Mouse (Mus musculus): ENCODE measurements around the gene Bsn.

Gene Bsn

DNA sequence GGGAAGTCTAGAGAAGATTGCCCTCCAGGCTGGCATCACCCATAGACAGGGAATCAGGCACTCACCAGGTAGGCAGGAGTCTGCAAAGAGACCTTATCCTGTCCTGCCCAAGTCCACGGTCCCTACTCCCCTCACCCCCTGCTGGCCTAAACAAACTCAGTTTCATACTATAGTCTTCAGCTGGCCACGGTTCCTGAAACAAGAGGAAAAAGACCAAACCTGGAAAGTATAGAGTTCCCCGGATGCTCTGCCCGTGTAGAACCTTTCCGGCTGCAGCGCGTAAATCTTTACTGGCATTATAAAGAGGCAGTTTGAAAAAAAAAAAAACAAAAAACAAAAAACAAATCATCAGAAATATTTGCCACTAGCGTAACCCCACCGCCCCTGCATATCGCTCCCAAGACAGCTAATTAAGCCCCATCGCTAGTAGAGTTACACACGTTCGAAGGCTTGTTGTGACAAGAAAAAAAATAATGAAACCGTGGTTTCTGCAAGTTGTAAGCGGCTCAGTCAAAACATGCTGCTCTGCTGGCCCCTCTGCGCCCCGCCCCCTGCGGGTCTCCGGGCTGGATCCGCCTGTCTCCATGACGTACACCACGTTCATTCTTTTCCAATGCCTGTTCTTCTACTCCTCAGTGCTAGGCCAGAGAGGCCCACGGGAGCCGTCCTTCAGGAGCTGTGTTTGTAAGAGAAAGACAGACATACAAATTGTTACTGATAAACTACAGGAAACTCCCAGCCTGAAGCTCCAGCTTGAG, 6.9 kb upstream of the Bsn start:
- DNase-seq, result no peak

GRCm38 (mm10) chr9:108196222-108196621, 6.0 kb upstream of the Bsn start:
- peak in 1 of 2 experiments; percentile 66 for DNase-seq

GRCm38 (mm10) chr9:108189488-108189786, 747 bp downstream of the Bsn start:
- no peak for DNase-seq

DNA sequence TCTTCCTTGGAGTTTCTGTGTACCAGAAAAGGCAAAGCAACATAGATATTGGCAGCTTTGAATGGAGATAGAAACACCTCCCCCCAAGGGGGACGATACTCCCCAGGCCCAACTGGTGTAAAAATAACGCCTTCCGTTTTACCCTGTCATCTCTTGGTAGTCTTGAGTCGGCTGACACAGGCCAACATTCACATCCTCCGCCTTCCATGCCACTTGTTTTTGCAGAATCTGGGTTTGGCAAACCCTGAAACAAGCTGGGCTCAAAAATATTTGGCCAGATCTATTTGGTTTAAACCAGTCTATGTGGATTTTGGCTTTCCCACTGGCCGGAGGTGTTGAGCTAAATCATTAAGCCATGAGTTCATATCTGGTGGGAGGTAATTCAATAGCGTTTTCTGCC, 1.2 kb downstream of the Bsn start:
- no peak for DNase-seq

DNA sequence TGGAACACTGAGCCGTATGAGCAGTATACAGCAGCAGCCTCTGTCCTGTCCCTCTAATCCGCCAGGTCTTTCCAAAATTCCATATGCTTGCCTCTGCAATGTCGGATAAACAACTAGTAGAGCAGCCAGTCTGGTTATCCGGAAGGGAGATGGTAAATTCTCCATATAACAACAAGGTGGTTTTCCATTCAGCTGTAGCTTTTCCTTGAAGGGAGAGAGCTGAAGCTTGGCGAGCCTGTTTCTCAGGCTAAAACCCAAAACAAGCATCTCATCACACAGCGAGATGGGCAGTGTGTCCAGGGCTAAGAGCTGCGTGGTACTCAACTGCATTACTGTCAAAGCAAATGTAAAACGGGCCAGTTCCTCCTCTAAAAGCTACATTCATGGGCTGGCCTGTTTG, 1.7 kb downstream of the Bsn start:
- no peak for DNase-seq

GRCm38 (mm10) chr9:108187616-108188015, 2.6 kb downstream of the Bsn start:
- no peak for DNase-seq

GRCm38 (mm10) chr9:108185786-108186185, 4.4 kb downstream of the Bsn start:
- no peak for DNase-seq

DNA sequence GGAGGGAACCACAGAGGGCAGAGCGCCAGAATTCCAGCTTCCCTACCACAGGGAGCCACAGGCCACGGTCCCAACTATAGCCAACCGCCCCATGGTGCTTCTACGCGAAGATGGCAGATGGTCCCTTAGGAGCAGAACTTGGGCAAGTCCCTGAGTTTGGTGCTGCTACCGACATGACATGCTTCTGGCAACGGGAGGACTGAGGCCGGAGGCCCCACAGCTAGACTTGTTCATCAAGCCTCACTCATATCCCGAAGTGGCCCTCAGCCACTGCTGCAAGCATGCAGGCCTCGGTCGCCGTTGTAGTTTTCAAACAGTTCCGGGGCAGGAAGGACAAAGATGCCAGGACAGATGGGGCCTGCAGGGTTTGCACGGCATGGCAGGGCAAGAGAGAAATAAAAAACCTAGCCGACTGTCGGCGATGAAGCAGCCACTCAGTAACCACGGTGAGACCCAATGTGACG, 6.6 kb downstream of the Bsn start:
- peak; percentile 45 to 51 for DNase-seq

DNA sequence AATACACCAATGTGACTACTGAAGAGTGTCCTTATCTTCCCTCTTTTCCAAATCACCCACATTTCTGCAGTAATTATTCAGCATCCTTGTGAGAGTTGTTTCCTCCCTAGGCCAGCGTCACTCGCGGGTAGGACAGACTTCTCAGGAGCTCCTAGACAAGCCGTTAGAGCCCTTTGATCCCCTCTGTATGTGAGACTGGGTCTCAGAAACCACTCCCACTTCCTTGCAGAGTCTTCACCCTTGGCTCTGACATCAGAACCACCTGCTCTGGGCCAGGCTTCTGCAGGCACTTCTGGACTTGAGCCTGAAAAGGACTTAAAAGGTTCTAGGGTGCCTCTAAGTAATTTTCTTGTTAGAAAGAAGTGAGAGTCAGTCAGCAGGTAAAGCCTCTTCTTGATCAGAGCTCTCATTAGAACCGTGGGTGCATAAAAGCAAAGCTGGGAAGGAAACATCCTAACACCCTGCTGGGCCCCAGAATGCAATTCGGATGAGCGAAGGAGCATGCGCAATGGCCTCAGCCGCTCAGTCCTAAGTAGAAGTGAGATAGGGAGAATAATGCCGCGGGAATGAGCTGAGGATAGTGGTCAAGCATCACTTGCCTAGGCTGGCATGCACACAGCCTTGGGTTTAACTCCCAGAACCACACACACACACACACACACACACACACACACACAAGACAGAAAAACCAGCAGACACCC, 7.2 kb downstream of the Bsn start:
- no peak for DNase-seq

- DNase-seq, result no peak
Measured at GRCm38 (mm10) chr9:108178391-108178790, 11.8 kb downstream of the Bsn start.

DNA sequence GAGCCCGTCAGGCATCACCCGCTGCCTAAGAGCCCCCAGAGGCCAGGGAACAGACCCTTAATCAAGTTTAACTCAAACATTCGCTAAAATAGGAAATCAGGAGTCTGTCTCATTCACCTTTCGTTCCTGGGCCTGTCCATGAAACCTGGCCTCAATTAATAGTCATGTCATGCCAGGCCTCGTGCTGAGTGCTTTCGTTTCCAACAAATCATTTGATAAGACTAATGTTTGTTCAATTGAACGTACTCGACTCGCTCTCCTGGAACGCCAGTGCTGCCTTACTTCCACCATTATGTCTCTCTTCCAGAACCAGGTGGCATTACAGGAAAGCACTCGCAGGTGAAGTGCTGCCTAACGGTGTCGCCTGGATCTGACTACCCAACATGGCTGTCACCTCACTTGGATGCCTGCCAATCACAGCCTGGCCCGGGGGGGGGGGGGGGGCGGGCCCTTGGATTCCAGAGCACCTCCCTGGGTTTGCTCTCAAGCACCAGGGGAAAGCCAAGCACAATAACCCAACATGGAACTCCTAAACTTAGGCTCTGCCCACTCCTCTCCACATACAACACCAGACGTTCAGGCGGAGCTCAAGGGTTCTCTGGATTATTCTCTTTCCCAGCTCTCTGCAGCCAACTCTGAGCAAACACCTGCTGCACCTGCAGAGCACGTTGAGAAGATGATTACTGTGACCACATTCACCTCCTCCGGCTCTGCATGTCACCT, 14.9 kb downstream of the Bsn start:
- no peak for DNase-seq

DNA sequence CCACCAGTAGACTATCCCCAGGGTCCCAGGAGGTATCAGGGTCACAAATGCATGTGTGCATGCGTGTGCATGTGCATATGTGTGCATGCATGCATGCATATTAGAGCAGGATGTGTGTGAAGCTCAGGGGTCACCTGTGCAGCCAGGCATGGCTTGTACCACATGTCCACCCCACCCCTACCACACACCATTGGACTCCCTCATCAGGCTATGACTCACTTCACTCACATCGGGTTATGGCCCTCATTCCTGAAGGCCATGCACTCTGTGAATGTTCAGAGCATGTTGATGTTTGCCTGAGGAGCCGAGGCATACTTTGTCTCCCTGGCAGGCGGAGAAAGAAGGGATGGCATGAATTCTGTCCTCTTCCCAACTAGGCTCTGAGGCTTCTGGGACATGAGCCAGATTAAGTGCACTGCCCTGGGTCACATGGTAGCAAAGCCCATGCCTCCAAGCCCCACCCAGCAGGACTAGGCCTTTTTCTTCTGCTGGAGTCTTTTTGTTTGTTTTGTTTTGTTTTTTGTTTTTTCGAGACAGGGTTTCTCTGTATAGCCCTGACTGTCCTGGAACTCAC, 17.3 kb downstream of the Bsn start:
- no peak for DNase-seq

GRCm38 (mm10) chr9:108169751-108170150, 20.4 kb downstream of the Bsn start:
- DNase-seq, result no peak

GRCm38 (mm10) chr9:108165143-108165542, 25.0 kb downstream of the Bsn start:
- DNase-seq, result no peak

- DNase-seq, result no peak
Measured at GRCm38 (mm10) chr9:108163646-108164284, 26.4 kb downstream of the Bsn start.

GRCm38 (mm10) chr9:108157891-108158290, 32.3 kb downstream of the Bsn start:
- DNase-seq, result peak; percentile 59 to 62

- DNase-seq, result peak in 1 of 2 experiments; percentile 17
Measured at GRCm38 (mm10) chr9:108157451-108157850, 32.7 kb downstream of the Bsn start.

- DNase-seq, result no peak
Measured at GRCm38 (mm10) chr9:108156786-108157185, 33.4 kb downstream of the Bsn start.

- no peak for DNase-seq
Measured at GRCm38 (mm10) chr9:108154814-108155213, 35.4 kb downstream of the Bsn start.

DNA sequence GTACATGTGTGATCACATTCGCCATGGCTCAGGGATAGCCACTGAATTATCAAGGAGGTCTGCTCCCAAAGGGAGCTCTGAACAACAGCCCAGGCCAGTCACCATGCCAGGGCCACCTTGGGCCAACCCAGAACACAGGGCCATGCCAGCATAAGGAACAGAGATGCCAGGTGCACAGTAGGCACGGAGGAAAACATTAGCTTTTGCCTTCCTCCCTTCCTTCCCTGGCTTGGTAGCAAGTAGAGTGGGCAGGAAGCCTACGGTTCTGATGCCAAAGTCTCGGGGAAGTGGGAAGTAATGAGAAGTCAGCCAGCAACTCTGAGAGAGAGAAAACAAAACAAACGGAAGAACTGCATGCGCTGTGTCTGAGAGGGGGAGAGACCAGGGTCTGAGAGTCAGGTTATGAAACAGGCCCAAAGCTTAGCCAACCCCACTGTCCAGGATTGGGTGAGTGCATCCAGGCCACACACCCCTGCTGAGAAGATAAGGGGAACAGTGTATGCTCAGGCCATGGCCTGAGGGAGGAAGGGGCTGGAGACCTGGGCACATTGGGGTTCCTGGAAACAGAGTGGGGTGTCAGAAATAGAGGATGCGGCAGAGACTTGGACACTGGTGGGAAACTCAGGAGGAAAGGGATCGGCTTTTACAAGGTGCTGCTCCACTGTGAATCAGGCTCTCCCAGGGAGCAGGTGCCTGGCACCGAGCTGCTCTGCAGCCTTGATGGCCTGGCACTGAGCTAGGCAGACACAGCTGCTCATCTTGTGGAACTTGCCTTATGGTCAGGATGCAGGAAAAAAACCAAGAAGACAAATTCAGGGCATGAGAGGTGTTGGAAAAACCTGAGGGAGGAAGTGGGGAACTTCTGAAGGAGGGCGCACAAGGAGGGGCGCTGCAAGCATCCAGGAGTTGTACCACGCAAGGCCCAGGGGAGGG, 36.4 kb downstream of the Bsn start:
- peak; percentile 93 to 97 for DNase-seq

GRCm38 (mm10) chr9:108150486-108150885, 39.7 kb downstream of the Bsn start:
- DNase-seq, result no peak

GRCm38 (mm10) chr9:108149817-108150216, 40.4 kb downstream of the Bsn start:
- DNase-seq, result no peak
